Mouse (Mus musculus): ENCODE measurements around the gene AI837181. TPM values are rescaled to one million over a fixed set of nuclear protein-coding genes. Genes with fewer than 3 reads are reported as not detected.

The AI837181 gene
- total and polyA plus RNA-seq, 3 experiments: 32.9 to 59.5 (median 32.9) TPM

DNA sequence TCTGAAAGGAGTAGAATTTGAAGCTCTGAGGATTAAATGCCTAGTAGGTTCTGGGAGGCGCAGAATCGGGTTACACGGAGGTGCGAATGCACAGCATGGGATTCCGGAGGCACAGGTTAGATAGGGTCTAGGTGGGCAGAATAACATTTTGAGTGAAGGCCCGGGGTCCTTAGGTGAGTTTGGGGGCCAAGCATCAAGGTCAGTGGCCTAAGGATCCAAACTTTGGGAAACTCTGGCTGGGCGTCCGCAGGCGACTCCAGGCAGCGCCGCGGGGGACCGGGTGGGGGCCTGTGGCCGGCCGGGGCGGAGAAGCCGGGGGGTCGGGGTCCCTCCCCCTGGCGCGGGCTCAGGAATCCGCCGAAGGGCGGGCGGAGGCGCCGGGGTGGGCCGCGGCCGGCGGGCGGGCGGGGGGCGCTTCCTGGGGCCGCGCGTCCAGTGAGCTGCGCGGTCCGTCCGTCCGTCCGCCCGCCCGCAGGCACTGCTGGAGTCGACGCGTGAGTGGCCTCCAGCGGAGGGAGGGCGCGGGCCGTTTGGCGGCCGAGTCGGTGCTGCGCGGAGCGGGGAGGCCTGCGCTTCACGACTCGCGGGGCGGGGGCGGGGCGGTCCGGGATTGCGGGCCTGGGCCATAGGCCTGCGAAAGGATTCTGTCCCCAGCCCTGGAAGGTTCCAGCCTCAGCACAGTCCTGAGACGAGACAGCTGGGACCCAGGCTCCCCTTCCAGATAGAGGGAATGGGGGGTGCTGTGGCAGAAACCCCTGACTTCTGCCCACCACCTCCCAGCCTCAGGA is 49.5 kb downstream of the AI837181 start:
- peak overlapping the region; percentile 77 for H3K9ac ChIP-seq (ENCODE audit: low read depth, low read length)
- H3K4me3 ChIP-seq: peak overlapping the region; percentile 57
- no peaks in the 10 kb centered on the region for H3K79me2 ChIP-seq (replicated peaks; ENCODE audit: control insufficient read depth, insufficient read depth, low read length)
- TF ChIP-seq POLR2A (IDR thresholded peaks at IDR 0.05; ENCODE audit: insufficient read depth, low read depth, low read length): no peak
- no peak for TF ChIP-seq EP300 (IDR thresholded peaks at IDR 0.05; ENCODE audit: insufficient read depth, low read depth, low read length)
- no peak for TF ChIP-seq CTCF (IDR thresholded peaks at IDR 0.05)
- no peaks in the 10 kb centered on the region for H3K27me3 ChIP-seq (ENCODE audit: control insufficient read depth, insufficient read depth, low read length)
- H3K4me1 ChIP-seq (ENCODE audit: control insufficient read depth, insufficient read depth, low read length): no peaks in the 10 kb centered on the region
- H3K27ac ChIP-seq: peak overlapping the region; percentile 76
- under 1% methylated on average over 62 of the region's 68 CpGs for WGBS
- intact Hi-C loops (cut with DNase I): no loop called here
- no peaks in the 10 kb centered on the region for H3K36me3 ChIP-seq (ENCODE audit: control insufficient read depth, insufficient read depth, low read length)
- DNase-seq: peak; percentile 69 to 73

DNA sequence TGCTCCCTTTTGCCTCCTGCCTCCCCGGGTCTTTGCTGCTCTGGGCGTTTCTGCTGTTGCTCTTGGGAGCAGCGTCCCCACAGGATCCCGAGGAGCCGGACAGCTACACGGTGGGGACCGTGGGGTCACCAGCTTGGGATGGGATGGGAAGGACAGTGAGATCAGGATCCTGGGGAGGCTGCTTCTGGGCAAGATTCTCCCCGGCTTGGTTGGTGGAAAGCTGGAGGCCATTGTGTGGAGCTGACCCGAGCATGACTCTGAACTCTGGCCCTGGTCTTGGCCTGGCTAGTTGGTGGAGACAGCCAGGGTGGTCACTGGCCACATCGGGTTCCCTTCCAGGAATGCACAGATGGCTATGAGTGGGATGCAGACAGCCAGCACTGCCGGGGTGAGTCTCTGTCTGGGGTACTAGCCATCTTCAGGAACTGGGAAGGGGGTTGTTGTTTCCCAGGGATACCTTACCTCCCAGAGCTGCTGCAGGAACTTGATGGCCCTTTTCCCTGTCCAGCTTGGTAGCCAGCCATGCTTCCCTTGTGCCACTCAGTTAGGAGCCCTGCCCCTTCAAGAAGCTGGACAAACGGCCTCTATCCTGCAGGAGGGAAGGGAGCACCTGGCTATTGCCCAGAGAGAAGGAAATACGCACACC is 50.2 kb downstream of the AI837181 start:
- DNase-seq: no peak

More for the DNA sequence above, 50.2 kb downstream of the AI837181 start:
- TF ChIP-seq EP300 (IDR thresholded peaks at IDR 0.05; ENCODE audit: insufficient read depth, low read depth, low read length) (no peak), CTCF (IDR thresholded peaks at IDR 0.05) (no peak), POLR2A (IDR thresholded peaks at IDR 0.05; ENCODE audit: insufficient read depth, low read depth, low read length) (no peak)
- peak overlapping the region; percentile 77 for H3K9ac ChIP-seq (ENCODE audit: low read depth, low read length)
- intact Hi-C loops (cut with DNase I): no loop called here
- H3K36me3 ChIP-seq (ENCODE audit: control insufficient read depth, insufficient read depth, low read length): no peaks in the 10 kb centered on the region
- WGBS: 38% methylated on average over 13 of the region's 13 CpGs
- no peaks in the 10 kb centered on the region for H3K4me1 ChIP-seq (ENCODE audit: control insufficient read depth, insufficient read depth, low read length)
- peak overlapping the region; percentile 76 for H3K27ac ChIP-seq
- peak overlapping the region; percentile 57 for H3K4me3 ChIP-seq
- H3K79me2 ChIP-seq (replicated peaks; ENCODE audit: control insufficient read depth, insufficient read depth, low read length): no peaks in the 10 kb centered on the region
- H3K27me3 ChIP-seq (ENCODE audit: control insufficient read depth, insufficient read depth, low read length): no peaks in the 10 kb centered on the region

Other genes starting within 250 kb of the AI837181 start
- gene Pacs1, start 152.0 kb upstream of the AI837181 start, total RNA-seq (2021): 10 to 100 TPM; 20.8 to 21.6 TPM
- 25.7 and 28.5 TPM in 2 replicates for gene Pacs1, start 152.0 kb upstream of the AI837181 start, polyA plus RNA-seq (2012; rRNA removed)
- gene Sf3b2, start 129.7 kb upstream of the AI837181 start, total RNA-seq (2021): 100 to 1,000 TPM; 103 to 121 TPM
- gene Sf3b2, start 129.7 kb upstream of the AI837181 start, polyA plus RNA-seq (2012; rRNA removed): 83.1 and 94.5 TPM in 2 replicates
- gene Gal3st3, start 126.8 kb upstream of the AI837181 start, total RNA-seq (2021): 10 to 100 TPM; 27.2 to 29.9 TPM
- gene Gal3st3, start 126.8 kb upstream of the AI837181 start, polyA plus RNA-seq (2012; rRNA removed): 35.5 and 36.1 TPM in 2 replicates
- not detected for gene Catsper1, start 89.4 kb upstream of the AI837181 start, total RNA-seq (2021)
- 0.16 TPM in 1 of 2 replicates, not detected in the other for gene Catsper1, start 89.4 kb upstream of the AI837181 start, polyA plus RNA-seq (2012; rRNA removed)
- gene Cst6, start 75.6 kb upstream of the AI837181 start, total RNA-seq (2021): 10 to 100 TPM; 10.9 to 16.8 TPM
- gene Cst6, start 75.6 kb upstream of the AI837181 start, polyA plus RNA-seq (2012; rRNA removed): 5.7 and 10.4 TPM in 2 replicates
- 10 to 100 TPM; 16.3 to 19.5 TPM for gene Eif1ad, start 58.4 kb upstream of the AI837181 start, total RNA-seq (2021)
- gene Eif1ad, start 58.4 kb upstream of the AI837181 start, polyA plus RNA-seq (2012; rRNA removed): 18.5 and 28.1 TPM in 2 replicates
- 100 to 1,000 TPM; 113 to 133 TPM for gene Banf1, start 58.0 kb upstream of the AI837181 start, total RNA-seq (2021)
- 148 and 173 TPM in 2 replicates for gene Banf1, start 58.0 kb upstream of the AI837181 start, polyA plus RNA-seq (2012; rRNA removed)
- 10 to 100 TPM; 47.3 to 51.8 TPM for gene Sart1, start 36.4 kb upstream of the AI837181 start, total RNA-seq (2021)
- gene Sart1, start 36.4 kb upstream of the AI837181 start, polyA plus RNA-seq (2012; rRNA removed): 10.6 and 22.1 TPM in 2 replicates
- gene Tsga10ip, start 22.6 kb upstream of the AI837181 start, total RNA-seq (2021): under 1 TPM; 0.39 to 0.52 TPM
- 0.08 TPM in 1 of 2 replicates, not detected in the other for gene Tsga10ip, start 22.6 kb upstream of the AI837181 start, polyA plus RNA-seq (2012; rRNA removed)
- 100 to 1,000 TPM; 278 to 344 TPM for gene Drap1, start 165 bp upstream of the AI837181 start, total RNA-seq (2021)
- 175 and 189 TPM in 2 replicates for gene Drap1, start 165 bp upstream of the AI837181 start, polyA plus RNA-seq (2012; rRNA removed)
- gene Fosl1, start 22.4 kb downstream of the AI837181 start, total RNA-seq (2021): not detected
- gene Fosl1, start 22.4 kb downstream of the AI837181 start, polyA plus RNA-seq (2012; rRNA removed): 0.12 TPM in 1 of 2 replicates, not detected in the other
- 1 to 10 TPM; 6.3 to 9.7 TPM for gene Ccdc85b, start 32.8 kb downstream of the AI837181 start, total RNA-seq (2021)
- gene Ccdc85b, start 32.8 kb downstream of the AI837181 start, polyA plus RNA-seq (2012; rRNA removed): 5.9 and 6.1 TPM in 2 replicates
- 10 to 100 TPM; 47.1 to 52.9 TPM for gene Fibp, start 35.5 kb downstream of the AI837181 start, total RNA-seq (2021)
- 85.6 and 88.3 TPM in 2 replicates for gene Fibp, start 35.5 kb downstream of the AI837181 start, polyA plus RNA-seq (2012; rRNA removed)
- under 1 TPM; 0.32 to 0.42 TPM for gene Ctsw, start 43.4 kb downstream of the AI837181 start, total RNA-seq (2021)
- gene Ctsw, start 43.4 kb downstream of the AI837181 start, polyA plus RNA-seq (2012; rRNA removed): 0.67 and 2.0 TPM in 2 replicates
- gene Efemp2, start 48.8 kb downstream of the AI837181 start, total RNA-seq (2021): 10 to 100 TPM in 1 of 2 experiments, 1 to 10 TPM in 1; 8.2 to 10.3 TPM
- gene Efemp2, start 48.8 kb downstream of the AI837181 start, polyA plus RNA-seq (2012; rRNA removed): 33.6 and 36.3 TPM in 2 replicates
- 10 to 100 TPM; 18.6 to 21.6 TPM for gene Mus81, start 63.3 kb downstream of the AI837181 start, total RNA-seq (2021)
- 36.4 and 38.6 TPM in 2 replicates for gene Mus81, start 63.3 kb downstream of the AI837181 start, polyA plus RNA-seq (2012; rRNA removed)
- 100 to 1,000 TPM; 169 to 194 TPM for gene Cfl1, start 65.3 kb downstream of the AI837181 start, total RNA-seq (2021)
- gene Cfl1, start 65.3 kb downstream of the AI837181 start, polyA plus RNA-seq (2012; rRNA removed): 160 and 206 TPM in 2 replicates
- gene 1700020D05Rik, start 78.6 kb downstream of the AI837181 start, total RNA-seq (2021): under 1 TPM; 0.82 to 0.89 TPM
- 0.70 and 0.85 TPM in 2 replicates for gene 1700020D05Rik, start 78.6 kb downstream of the AI837181 start, polyA plus RNA-seq (2012; rRNA removed)
- gene Snx32, start 85.4 kb downstream of the AI837181 start, total RNA-seq (2021): 1 to 10 TPM; 3.9 to 5.2 TPM
- 11.4 and 13.0 TPM in 2 replicates for gene Snx32, start 85.4 kb downstream of the AI837181 start, polyA plus RNA-seq (2012; rRNA removed)
- not detected for gene Ovol1, start 135.5 kb downstream of the AI837181 start, total RNA-seq (2021)
- gene Ovol1, start 135.5 kb downstream of the AI837181 start, polyA plus RNA-seq (2012; rRNA removed): 0.04 TPM in 1 of 2 replicates, not detected in the other
- gene Ap5b1, start 142.9 kb downstream of the AI837181 start, total RNA-seq (2021): 1 to 10 TPM; 3.0 to 3.3 TPM
- 3.0 and 3.1 TPM in 2 replicates for gene Ap5b1, start 142.9 kb downstream of the AI837181 start, polyA plus RNA-seq (2012; rRNA removed)
- 10 to 100 TPM; 50.2 to 58.6 TPM for gene Rnaseh2c, start 176.7 kb downstream of the AI837181 start, total RNA-seq (2021)
- gene Rnaseh2c, start 176.7 kb downstream of the AI837181 start, polyA plus RNA-seq (2012; rRNA removed): 18.7 and 37.1 TPM in 2 replicates
- 10 to 100 TPM; 27.0 to 27.5 TPM for gene Kat5, start 185.1 kb downstream of the AI837181 start, total RNA-seq (2021)
- 36.1 and 56.9 TPM in 2 replicates for gene Kat5, start 185.1 kb downstream of the AI837181 start, polyA plus RNA-seq (2012; rRNA removed)
- 10 to 100 TPM; 26.8 to 32.5 TPM for gene Rela, start 212.3 kb downstream of the AI837181 start, total RNA-seq (2021)
- gene Rela, start 212.3 kb downstream of the AI837181 start, polyA plus RNA-seq (2012; rRNA removed): 39.8 and 57.2 TPM in 2 replicates
- gene Sipa1, start 238.6 kb downstream of the AI837181 start, total RNA-seq (2021): 10 to 100 TPM; 19.9 to 23.5 TPM
- gene Sipa1, start 238.6 kb downstream of the AI837181 start, polyA plus RNA-seq (2012; rRNA removed): 37.7 and 39.9 TPM in 2 replicates